Mouse (Mus musculus) megakaryocyte, embryonic 14.5 days (primary cell): Measurements from ENCODE around the gene Prpf3.

ENCODE experiments used
- FLI1 ChIP-seq: IDR thresholded peaks from 2 replicates; pipeline ENCODE4 v1.6.1; 2012; ENCODE audit warnings: low read length, inconsistent platforms, mixed read lengths
- GATA1 ChIP-seq: IDR thresholded peaks from 3 replicates; pipeline ENCODE4 v1.6.1; 2012; ENCODE audit warnings: mixed read lengths, low read length, inconsistent platforms, borderline replicate concordance

GRCm38 (mm10) chr3:95826275-95826674 is 29.4 kb downstream of the Prpf3 start:
- TF ChIP-seq FLI1 (no peak), GATA1 (no peak)
